Mouse (Mus musculus) left cerebral cortex, postnatal 14 days (tissue): ENCODE measurements around the gene Borcs6. TPM values are rescaled to one million over a fixed set of nuclear protein-coding genes. Genes with fewer than 3 reads are reported as not detected.
A peak's percentile ranks its signal among the peaks of the same experiment; 100 is the strongest.

Experiments used
- DNase-seq, 2 experiments: peaks; one replicate each; pipeline ENCODE4 v3.0.0; 2021 to 2022; ENCODE audit warnings: low spot score in 2 of 2, mixed read lengths in 1 of 2
- intact Hi-C: fragments of 180-260 bp; cut with DNase I; formaldehyde crosslinking; loops from one replicate; pipeline ENCODE4 v1.15.1; 2025
- total RNA-seq, 2 experiments: library from RNA; stranded (reverse); gene quantifications; 2 replicates each; pipeline ENCODE4 v1.2.3; 2021

Borcs6 gene
- total RNA-seq, 2 experiments from 2014 or later = 26.1 to 29.2 TPM

DNA sequence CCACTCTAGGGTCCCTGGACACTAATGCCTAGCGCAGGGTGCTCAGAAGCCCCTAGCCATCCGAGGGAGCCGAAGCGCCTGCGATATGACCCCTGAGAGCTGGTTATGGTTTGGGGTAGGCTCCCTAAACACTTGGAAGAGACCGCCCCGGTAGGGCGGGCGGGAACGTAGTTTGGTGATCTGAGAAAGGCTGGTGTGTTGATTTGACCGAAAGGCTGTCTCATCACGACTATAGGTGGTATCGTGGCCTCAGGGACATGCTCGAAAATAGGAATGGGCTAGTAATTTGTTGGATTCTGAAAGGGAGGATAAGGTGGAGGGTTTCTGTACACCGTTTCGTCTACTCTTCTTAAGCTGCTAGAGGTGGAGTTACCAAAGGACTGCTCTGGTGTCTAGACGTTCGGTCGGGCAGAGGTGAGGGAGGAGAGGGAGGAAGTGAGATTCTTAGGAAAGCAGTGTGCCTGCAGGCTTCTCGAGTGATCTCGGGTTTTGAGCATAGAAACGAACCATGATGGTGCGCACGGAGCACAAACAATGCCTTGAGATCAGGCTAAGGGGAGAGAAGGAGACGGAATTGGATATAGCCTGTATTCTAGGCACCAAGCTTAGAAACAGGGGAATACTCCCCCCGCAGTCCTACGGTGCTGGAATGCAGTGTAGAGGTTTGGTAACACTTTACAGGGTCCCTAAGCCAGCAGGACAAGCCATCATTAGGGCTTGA is 36.2 kb downstream of the Borcs6 start:
- DNase-seq = no peak
- intact Hi-C loops = loop anchor here (5.0 kb wide), 1 partner anchor 322 kb away; no protein-coding TSS in a partner anchor

DNA sequence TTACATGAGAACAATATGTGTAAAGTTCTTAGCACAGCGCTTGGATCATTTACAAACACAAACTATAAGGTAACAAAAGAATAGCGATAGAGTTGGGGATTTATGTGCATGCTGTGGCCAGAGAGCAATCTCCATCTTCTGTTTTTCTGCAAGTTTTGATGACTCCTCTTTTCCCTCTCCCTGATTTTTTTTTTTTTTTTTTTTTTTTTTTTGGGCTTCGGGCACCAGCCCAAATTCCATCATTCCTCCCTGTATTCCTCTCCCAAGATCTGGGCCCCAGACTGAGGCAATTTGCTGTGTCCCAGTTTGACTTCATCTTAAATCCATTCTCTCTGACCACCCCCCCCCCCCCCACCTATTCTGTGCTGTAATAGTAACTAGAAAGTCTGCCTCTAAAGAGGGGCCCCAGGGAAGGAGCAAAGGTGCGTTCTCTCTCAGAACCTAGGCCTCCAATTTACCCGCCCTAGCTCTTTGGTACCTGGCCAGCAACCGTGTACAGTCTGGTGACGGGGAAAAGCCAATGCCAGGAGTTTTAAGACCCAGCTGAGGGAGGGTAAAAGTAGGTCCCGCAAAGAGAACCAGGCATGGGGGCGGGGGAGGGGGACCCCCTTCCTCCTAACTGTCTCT is 37.0 kb downstream of the Borcs6 start:
- intact Hi-C loops = loop anchor here (5.0 kb wide), 1 partner anchor 321 kb away; no protein-coding TSS in a partner anchor
- DNase-seq = no peak

DNA sequence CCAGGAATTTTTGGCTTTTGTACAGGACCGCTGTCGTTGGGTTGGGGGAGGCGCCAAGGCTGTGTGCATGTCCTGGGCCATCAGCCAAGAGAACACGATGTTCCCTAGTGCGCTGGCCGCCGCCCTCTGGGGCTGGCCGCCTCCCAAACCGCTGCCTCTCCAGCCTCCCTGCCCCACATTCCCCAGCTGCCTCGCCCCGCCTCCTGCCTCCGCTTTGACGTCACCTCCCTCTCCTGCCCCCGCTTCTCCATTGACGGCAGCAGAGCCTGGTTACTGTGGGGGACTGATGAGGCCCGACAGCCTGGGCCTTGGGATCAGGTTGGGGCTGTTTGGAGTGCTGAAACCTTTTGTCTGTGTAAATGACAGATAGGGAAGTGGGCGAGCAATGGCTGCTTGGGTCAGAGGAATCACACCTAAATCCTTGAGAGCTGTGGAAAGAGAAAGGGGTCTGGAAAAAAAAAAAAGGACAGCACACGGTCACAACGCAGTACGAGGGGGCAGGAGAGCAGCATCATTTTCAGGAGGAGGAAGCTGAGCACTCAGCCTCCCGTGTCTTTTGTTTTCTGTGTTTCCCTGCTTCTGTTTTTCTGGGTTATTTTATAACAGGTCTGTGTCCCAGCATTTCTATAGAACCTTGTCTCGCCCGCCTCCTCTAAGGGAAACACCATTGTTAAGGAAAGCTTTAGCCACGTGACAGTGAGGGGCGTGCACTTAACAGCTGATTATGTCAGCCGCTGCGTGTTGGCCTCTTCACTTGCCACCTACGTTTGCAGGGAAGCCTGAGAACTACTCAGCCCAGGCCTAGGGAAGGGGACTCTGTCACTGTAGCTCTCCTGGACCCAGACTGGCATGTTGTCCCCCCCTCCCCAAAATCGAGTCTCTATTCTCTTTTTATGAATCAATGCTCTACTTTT is 37.7 kb downstream of the Borcs6 start:
- intact Hi-C loops = loop anchor here (5.0 kb wide), 1 partner anchor 320 kb away; no protein-coding TSS in a partner anchor
- DNase-seq = peak; percentile 97 to 100

DNA sequence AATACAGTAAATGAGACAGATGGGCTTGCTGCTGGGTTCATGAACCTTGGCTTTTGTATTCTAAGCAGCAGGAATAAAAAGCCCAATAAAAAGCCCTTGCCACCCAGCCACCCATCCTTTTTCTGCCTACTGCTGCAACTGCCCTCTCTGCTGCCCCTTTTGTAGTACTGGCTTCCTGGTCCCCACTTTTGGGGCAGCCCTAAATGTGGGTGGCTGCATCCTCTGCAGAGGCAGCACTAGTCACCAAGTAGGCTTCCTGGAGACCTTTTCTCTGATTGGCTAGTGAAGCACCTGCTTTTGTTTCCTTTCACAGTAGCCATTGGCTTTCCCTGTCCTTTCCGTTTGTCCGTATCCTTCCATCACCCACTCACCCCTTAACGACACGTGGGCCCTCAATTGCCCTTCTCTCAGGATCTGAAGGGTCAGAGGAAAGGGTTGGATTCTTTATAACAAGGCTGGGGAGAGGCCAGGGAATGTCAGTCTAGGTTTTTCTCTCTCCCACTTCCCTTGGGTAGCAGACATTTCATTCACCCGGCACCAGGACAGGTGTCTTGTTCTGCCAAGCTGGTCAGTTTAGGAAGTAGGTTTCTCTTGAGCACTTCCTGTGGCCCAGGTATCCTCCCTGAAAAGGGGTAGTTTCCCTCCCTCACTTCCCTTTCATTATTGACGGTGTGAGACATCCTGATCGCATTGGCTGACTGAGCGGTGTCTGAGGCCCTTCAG is 38.7 kb downstream of the Borcs6 start:
- intact Hi-C loops = loop anchor here (5.0 kb wide), 1 partner anchor 319 kb away; no protein-coding TSS in a partner anchor
- no peak for DNase-seq

DNA sequence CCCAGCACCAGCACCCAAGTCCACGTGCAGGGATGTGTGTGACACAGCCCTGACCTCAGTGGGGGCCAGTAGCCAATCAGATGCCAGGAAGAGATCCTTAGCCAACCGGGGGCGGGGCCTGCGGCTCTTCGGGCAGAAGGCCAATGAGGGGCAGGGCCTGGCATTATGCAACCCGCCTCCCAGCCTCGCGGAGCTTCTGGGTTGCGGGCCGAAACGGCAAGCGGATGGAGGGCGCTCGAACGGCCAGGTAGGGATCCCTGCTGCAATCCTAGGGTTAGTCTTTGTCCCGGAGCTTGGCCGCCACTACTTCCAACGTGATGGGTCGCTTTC is 39.2 kb downstream of the Borcs6 start:
- peak; percentile 95 to 98 for DNase-seq
- intact Hi-C loops = loop anchor here (5.0 kb wide), 1 partner anchor 319 kb away; no protein-coding TSS in a partner anchor

DNA sequence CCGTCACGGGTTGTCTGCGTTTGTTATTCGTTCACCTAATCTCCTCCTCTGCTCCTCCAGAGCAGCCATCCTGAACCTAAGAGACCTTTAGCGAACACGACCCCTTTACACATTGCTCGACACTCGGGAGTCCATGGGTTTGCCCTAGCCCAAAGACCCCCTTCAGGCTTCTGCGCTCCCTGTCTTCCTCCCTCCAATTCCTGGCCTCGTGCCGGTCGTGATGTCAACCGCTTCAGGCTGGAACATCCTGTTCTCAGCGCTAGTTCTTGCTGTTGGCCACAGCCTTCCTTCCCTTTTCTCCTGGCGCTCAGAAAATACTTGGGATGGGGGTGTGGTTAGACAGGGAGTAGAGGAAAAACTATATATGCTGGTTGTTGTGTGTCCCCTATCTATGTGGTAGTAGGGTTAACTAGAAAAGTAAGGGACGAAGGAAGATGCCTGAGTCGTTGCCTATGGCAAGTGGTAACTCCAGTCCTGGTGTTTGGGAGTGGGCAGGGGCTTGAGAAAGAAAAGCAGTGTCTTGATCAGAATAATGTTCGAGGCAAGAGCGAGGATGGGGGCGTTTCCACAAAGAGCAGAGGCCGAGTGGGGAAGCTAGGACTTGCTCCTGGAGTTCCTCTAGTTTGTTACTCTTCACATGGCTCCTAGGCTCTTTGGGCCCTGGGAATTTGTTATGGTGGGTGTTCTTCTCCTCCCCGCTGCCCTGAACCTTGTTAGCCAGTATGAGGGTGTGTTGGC is 39.8 kb downstream of the Borcs6 start:
- DNase-seq = peak; percentile 79 to 81
- intact Hi-C loops = loop anchor here (5.0 kb wide), 1 partner anchor 318 kb away; no protein-coding TSS in a partner anchor

DNA sequence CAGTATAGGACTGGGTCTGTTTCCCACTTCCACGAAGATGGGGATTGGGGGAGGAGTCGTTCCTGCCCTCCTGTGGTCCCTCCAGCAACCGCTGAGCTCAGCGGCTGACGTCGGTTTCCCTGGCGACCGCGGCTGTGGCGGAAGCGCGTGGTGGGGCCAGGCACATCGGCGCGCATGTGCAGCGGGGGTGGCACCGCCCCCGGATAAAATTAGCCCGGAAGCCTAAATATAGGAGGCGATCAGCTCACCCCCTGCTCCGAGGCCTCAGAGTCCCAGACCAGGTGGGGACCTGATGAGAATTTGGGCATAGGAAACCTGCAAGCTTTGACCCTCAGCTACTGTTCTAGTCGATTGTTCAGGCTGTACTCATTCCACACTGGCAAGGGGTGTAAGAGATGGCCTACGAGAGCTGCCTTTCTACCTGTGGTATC is 40.4 kb downstream of the Borcs6 start:
- DNase-seq = peak; percentile 89 to 95
- intact Hi-C loops = loop anchor here (1.0 to 5.0 kb wide), 2 partner anchors 10 to 317 kb away; no protein-coding TSS in a partner anchor

DNA sequence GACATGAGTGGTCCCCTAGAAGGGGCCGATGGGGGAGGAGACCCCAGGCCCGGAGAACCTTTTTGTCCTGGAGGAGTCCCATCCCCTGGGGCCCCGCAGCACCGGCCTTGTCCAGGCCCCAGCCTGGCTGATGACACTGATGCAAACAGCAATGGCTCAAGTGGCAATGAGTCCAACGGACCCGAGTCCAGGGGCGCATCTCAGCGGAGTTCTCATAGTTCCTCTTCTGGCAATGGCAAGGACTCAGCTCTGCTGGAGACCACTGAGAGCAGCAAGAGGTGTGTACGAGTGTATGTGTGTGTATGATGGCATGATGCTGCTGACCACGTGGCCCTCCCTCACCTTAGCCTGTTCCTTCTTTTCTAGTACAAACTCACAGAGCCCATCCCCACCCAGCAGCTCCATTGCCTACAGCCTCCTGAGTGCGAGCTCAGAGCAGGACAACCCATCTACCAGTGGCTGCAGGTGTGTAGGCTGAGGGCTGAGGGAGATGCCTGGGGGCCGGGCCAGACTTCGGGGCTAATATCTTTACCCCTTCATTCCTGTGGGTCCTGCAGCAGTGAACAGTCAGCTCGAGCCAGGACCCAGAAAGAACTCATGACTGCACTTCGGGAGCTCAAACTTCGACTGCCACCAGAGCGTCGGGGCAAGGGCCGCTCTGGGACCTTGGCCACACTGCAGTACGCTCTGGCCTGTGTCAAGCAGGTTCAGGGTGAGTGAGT is 41.3 kb downstream of the Borcs6 start:
- intact Hi-C loops = loop anchor here (1.0 kb wide), 1 partner anchor 10 kb away; no protein-coding TSS in a partner anchor
- no peak for DNase-seq

DNA sequence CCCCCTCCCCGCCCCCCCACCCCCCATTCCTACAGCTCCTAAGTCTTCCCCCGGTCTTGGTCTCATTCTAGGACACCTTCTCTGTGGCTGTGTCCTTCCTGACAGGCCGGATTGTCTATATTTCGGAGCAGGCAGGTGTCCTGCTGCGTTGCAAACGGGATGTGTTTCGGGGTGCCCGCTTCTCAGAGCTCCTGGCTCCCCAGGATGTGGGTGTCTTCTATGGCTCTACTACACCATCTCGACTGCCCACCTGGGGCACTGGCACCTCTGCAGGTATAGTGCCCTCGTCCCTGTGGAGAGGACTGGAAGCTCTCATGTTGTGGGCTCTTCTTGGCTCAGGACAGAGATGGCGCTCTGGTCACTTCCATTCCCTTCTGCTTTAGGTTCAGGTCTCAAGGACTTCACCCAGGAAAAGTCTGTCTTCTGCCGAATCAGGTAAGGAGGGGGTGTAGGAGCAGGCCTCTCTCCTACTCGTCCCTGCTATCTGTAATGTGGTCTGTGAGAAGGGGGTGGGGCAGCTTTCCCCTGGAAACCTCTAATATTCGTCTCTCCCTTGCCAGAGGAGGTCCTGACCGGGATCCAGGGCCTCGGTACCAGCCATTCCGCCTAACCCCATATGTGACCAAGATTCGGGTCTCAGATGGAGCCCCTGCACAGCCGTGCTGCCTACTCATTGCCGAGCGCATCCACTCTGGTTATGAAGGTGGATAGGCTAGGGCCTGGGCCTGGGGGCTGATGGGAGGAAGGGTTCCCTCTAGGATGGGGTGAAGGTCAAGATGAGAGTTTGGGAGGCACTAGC is 42.3 kb downstream of the Borcs6 start:
- intact Hi-C loops = no loop called here

DNA sequence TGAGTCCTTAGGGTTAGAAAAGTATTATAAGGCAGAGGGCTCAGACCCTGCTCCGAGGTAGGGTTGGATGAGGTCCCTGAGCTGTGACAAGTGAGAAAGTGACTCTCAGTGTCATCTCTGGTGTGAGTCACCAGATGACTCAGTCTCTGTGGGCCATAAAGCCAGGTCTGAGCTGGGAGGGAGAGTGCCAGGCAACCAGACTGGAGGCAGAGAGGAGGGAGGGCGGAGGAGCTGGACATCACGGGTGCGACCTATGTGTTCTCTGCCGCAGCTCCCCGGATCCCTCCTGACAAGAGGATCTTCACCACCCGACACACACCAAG is 42.8 kb downstream of the Borcs6 start:
- intact Hi-C loops = no loop called here
- DNase-seq = no peak

More for the DNA sequence above, 42.3 kb downstream of the Borcs6 start:
- no peak for DNase-seq

DNA sequence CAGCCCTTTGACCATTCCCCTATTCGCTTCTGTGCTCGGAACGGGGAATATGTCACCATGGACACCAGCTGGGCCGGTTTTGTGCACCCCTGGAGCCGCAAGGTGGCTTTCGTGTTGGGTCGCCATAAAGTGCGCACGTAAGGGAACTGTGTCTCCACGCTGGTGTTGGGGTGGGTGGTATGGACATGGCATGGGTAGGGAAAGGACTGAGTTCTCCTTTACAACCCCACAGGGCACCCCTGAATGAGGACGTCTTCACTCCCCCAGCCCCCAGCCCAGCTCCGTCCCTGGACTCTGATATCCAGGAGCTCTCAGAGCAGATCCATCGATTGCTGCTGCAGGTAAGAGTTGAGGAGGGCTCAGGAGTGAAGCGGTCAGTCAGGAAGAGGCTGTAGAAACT is 43.6 kb downstream of the Borcs6 start:
- intact Hi-C loops = no loop called here
- no peak for DNase-seq

DNA sequence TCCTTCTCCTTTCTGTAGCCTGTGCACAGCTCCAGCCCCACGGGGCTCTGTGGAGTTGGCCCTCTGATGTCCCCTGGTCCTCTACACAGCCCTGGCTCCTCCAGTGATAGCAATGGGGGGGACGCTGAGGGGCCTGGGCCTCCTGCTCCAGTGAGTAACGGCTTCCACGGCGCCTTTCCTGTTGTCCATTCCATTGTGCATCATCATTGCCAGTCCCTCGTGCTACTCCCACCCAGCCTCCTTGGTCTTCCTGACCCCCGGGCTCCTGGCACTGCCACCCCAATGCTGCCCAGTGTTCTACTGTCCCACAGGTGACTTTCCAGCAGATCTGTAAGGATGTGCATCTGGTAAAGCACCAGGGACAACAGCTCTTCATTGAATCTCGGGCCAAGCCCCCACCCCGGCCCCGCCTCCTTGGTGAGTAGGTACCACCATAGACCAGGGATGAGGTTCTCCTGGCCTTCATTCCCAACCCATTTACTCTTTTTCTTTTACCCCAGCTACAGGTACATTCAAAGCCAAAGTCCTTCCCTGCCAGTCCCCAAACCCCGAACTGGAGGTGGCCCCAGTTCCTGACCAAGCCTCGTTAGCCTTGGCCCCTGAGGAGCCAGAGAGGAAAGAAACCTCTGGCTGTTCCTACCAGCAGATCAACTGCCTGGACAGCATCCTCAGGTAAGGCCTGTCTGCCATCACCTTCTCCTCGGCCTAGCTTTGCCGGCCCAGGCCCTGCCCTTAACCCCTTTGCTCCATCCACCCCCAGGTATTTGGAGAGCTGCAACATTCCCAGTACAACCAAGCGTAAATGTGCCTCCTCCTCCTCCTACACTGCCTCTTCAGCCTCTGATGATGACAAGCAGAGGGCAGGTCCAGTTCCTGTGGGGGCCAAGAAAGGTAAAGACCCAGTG is 44.3 kb downstream of the Borcs6 start:
- DNase-seq = no peak

DNA sequence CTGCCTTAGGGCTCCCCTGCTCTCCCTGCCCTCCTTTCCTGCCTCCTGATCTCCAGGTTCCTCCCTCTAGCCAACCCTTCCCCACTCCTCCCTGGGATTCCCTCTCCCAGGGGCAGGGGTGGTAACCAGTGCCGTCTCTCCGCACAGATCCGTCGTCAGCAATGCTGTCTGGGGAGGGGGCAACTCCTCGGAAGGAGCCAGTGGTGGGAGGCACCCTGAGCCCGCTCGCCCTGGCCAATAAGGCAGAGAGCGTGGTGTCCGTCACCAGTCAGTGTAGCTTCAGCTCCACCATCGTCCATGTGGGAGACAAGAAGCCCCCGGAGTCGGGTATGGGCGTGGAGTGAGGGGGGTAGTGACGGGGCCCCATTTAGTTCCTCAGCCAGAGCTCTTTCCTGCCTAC is 45.0 kb downstream of the Borcs6 start:
- intact Hi-C loops = no loop called here
- DNase-seq = peak in 1 of 2 experiments; percentile 1

More for the DNA sequence above, 44.3 kb downstream of the Borcs6 start:
- intact Hi-C loops = no loop called here

DNA sequence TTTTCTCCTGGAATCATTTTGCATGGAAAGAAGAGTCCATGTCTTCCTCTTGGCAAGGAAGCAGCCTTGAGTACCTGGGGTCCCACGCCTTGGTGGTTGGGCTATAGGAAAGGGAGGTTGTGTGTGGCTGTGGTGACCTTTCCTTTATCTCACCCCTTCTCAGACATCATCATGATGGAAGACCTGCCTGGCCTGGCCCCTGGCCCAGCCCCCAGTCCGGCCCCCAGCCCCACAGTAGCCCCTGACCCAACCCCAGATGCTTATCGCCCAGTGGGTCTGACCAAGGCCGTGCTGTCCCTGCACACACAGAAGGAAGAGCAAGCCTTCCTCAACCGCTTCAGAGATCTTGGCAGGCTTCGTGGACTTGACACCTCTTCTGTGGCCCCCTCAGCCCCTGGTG is 45.7 kb downstream of the Borcs6 start:
- DNase-seq = no peak
- intact Hi-C loops = no loop called here

DNA sequence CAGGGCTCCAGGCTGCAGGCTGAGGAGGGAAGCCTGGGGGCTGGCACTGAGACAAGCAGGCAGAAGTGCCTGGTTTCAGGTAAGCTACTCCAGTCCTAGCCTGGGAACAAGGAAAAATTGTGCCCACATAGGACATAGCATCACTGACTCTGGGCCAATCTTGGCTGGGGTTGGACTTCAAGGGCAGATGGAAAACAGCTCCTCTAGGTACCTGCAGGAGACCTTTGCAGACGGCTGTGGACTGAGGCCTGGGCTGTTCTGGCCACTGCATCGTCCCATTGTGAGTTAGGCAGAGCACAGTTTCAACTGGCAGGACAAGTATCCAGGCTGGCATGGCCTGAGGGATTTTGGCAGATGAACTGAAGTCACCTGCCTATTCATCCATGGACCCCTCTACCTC is 46.3 kb downstream of the Borcs6 start:
- intact Hi-C loops = no loop called here
- DNase-seq = no peak

DNA sequence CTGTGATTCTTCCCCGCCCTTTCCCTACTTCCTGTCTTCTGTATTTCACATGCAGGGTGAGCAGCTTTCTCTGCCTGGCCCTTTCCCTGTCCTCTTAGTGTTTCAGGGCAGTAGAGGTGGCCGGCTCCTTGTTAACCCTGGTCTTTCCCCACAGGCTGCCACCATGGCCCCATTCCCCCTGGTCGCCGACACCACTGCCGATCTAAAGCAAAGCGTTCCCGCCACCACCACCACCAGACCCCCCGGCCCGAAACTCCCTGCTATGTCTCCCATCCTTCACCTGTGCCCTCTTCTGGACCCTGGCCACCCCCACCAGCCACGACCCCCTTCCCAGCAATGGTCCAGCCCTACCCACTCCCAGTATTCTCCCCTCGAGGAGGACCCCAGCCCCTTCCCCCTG is 46.8 kb downstream of the Borcs6 start:
- DNase-seq = no peak
- intact Hi-C loops = no loop called here
